Mouse (Mus musculus): Measurements from ENCODE around the gene Rnf44. TPM values are rescaled to one million over a fixed set of nuclear protein-coding genes. Genes with fewer than 3 reads are reported as not detected.
A peak's percentile ranks its signal among the peaks of the same experiment; 100 is the strongest.

The Rnf44 gene
- total RNA-seq, 2 experiments from 2014 or later, result 61.2 to 62.2 TPM

GRCm38 (mm10) chr13:54687575-54688424 lies 5.9 kb downstream of the Rnf44 start:
- DNase-seq, result peak; percentile 98 to 99
- intact Hi-C loops (cut with DNase I), result loop anchor here (5.0 kb wide), 1 partner anchor 65 kb away; the partner anchor contains the start of gene Faf2

- peak; percentile 84 for DNase-seq
- intact Hi-C loops (cut with DNase I), result loop anchor here (5.0 kb wide), 1 partner anchor 65 kb away; the partner anchor contains the start of gene Faf2
Measured at GRCm38 (mm10) chr13:54687096-54687495, 6.6 kb downstream of the Rnf44 start.

GRCm38 (mm10) chr13:54686139-54687053 lies 7.3 kb downstream of the Rnf44 start:
- intact Hi-C loops (cut with DNase I), result loop anchor here (5.0 kb wide), 1 partner anchor 64 kb away; the partner anchor contains the start of gene Faf2
- peak in 1 of 2 experiments; percentile 25 for DNase-seq

GRCm38 (mm10) chr13:54685174-54685573 lies 8.5 kb downstream of the Rnf44 start:
- peak; percentile 40 to 56 for DNase-seq
- intact Hi-C loops (cut with DNase I), result loop anchor here (5.0 kb wide), 1 partner anchor 63 kb away; the partner anchor contains the start of gene Faf2

GRCm38 (mm10) chr13:54684140-54684896 lies 9.4 kb downstream of the Rnf44 start:
- DNase-seq, result peak; percentile 39 to 46
- intact Hi-C loops (cut with DNase I), result no loop called here

GRCm38 (mm10) chr13:54683301-54683700 lies 10.4 kb downstream of the Rnf44 start:
- no peak for DNase-seq
- intact Hi-C loops (cut with DNase I), result no loop called here

- intact Hi-C loops (cut with DNase I), result no loop called here
- DNase-seq, result no peak
Measured at GRCm38 (mm10) chr13:54681291-54681690, 12.4 kb downstream of the Rnf44 start.

- DNase-seq, result no peak
- intact Hi-C loops (cut with DNase I), result no loop called here
Measured at GRCm38 (mm10) chr13:54680184-54680853, 13.4 kb downstream of the Rnf44 start.

- intact Hi-C loops (cut with DNase I), result no loop called here
- DNase-seq, result no peak
Measured at GRCm38 (mm10) chr13:54678263-54678662, 15.4 kb downstream of the Rnf44 start.

GRCm38 (mm10) chr13:54675895-54676590 lies 17.7 kb downstream of the Rnf44 start:
- no peak for DNase-seq
- intact Hi-C loops (cut with DNase I), result no loop called here

GRCm38 (mm10) chr13:54670491-54670890 lies 23.2 kb downstream of the Rnf44 start:
- intact Hi-C loops (cut with DNase I), result no loop called here
- DNase-seq, result no peak

GRCm38 (mm10) chr13:54665062-54665461 lies 28.6 kb downstream of the Rnf44 start:
- intact Hi-C loops (cut with DNase I), result no loop called here
- DNase-seq, result no peak

GRCm38 (mm10) chr13:54664509-54664908 lies 29.2 kb downstream of the Rnf44 start:
- intact Hi-C loops (cut with DNase I), result no loop called here
- DNase-seq, result no peak

- DNase-seq, result no peak
- intact Hi-C loops (cut with DNase I), result no loop called here
Measured at GRCm38 (mm10) chr13:54663999-54664398, 29.7 kb downstream of the Rnf44 start.

GRCm38 (mm10) chr13:54661358-54661757 lies 32.3 kb downstream of the Rnf44 start:
- intact Hi-C loops (cut with DNase I), result no loop called here
- no peak for DNase-seq

GRCm38 (mm10) chr13:54660877-54661276 lies 32.8 kb downstream of the Rnf44 start:
- no peak for DNase-seq
- intact Hi-C loops (cut with DNase I), result no loop called here

GRCm38 (mm10) chr13:54650461-54650860 lies 43.2 kb downstream of the Rnf44 start:
- DNase-seq, result no peak
- intact Hi-C loops (cut with DNase I), result no loop called here

- no peak for DNase-seq
- intact Hi-C loops (cut with DNase I), result no loop called here
Measured at GRCm38 (mm10) chr13:54635011-54635410, 58.7 kb downstream of the Rnf44 start.

GRCm38 (mm10) chr13:54632731-54633277 lies 60.9 kb downstream of the Rnf44 start:
- intact Hi-C loops (cut with DNase I), result no loop called here
- no peak for DNase-seq
